Mouse (Mus musculus): ENCODE results near the gene Pak7.

The Pak7 gene

GRCm38 (mm10) chr2:136050793-136051615, 336.8 kb downstream of the Pak7 start:
- peak; percentile 42 for DNase-seq (ENCODE audit: extremely low spot score)

- no peak for DNase-seq (ENCODE audit: extremely low spot score)
Observed at GRCm38 (mm10) chr2:136048464-136048863, 339.3 kb downstream of the Pak7 start.
